Mouse (Mus musculus): ENCODE measurements at regions not wholly inside any gene's neighbourhood (a gene's known extent, or its start where the extent isn't known, plus 50 kb on each side); places are given as distances from the start of the nearest gene placed in this dataset.

GRCm38 (mm10) chr5:126714672-126715071, 526.9 kb upstream of the Tmem132c start:
- H3K27me3 ChIP-seq = no peaks in the 10 kb centered on the region
- H3K9ac ChIP-seq = no peak overlapping the region
- no peaks in the 10 kb centered on the region for H3K36me3 ChIP-seq
- H3K27ac ChIP-seq = no peak overlapping the region
- no peak overlapping the region for H3K4me3 ChIP-seq
- WGBS = 46% methylated on average over 6 of the region's 6 CpGs
- no peaks in the 10 kb centered on the region for H3K9me3 ChIP-seq
- no peaks in the 10 kb centered on the region for H3K4me1 ChIP-seq
- no peak for ATAC-seq (ENCODE audit: insufficient number of reproducible peaks, insufficient read depth, low FRiP score, low TSS enrichment)
- no peak overlapping the region for H3K4me2 ChIP-seq (replicated peaks)

- Histone ChIP-seq H3K9me3 (no peaks in the 10 kb centered on the region), H3K27me3 (no peaks in the 10 kb centered on the region), H3K4me3 (no peak overlapping the region), H3K27ac (no peak overlapping the region), H3K36me3 (no peaks in the 10 kb centered on the region), H3K4me2 (replicated peaks) (no peak overlapping the region), H3K4me1 (peaks cover 5% of the 10 kb centered on the region; the same call in 1 of the 2 replicates), H3K9ac (no peak overlapping the region)
- ATAC-seq (ENCODE audit: insufficient number of reproducible peaks, insufficient read depth, low FRiP score, low TSS enrichment) = no peak
- WGBS = 91% methylated on average over 2 of the region's 2 CpGs
These were observed 523.2 kb upstream of the Tmem132c start for GRCm38 (mm10) chr5:126718421-126718820.

- no peak overlapping the region for H3K4me2 ChIP-seq (replicated peaks)
- no peak overlapping the region for H3K9ac ChIP-seq
- H3K27me3 ChIP-seq = no peaks in the 10 kb centered on the region
- 80% methylated on average over 2 of the region's 2 CpGs for WGBS
- H3K27ac ChIP-seq = no peak overlapping the region
- H3K9me3 ChIP-seq = no peaks in the 10 kb centered on the region
- no peak for ATAC-seq (ENCODE audit: insufficient number of reproducible peaks, insufficient read depth, low FRiP score, low TSS enrichment)
- peaks cover 13% of the 10 kb centered on the region for H3K4me1 ChIP-seq
- no peaks in the 10 kb centered on the region for H3K36me3 ChIP-seq
- H3K4me3 ChIP-seq = no peak overlapping the region
These were observed 520.3 kb upstream of the Tmem132c start for GRCm38 (mm10) chr5:126721300-126721699.

- WGBS = 38% methylated on average over 10 of the region's 10 CpGs
- no peak overlapping the region for H3K4me2 ChIP-seq (replicated peaks)
- H3K9me3 ChIP-seq = no peaks in the 10 kb centered on the region
- H3K27me3 ChIP-seq = no peaks in the 10 kb centered on the region
- ATAC-seq (ENCODE audit: insufficient number of reproducible peaks, insufficient read depth, low FRiP score, low TSS enrichment) = peak; percentile 60; the same call in 1 of the 2 replicates
- no peaks in the 10 kb centered on the region for H3K36me3 ChIP-seq
- H3K4me1 ChIP-seq = peaks cover 13% of the 10 kb centered on the region
- 0 out of 2 replicates have a peak overlapping the region, but pooled peaks have one; percentile 46 for H3K27ac ChIP-seq
- H3K9ac ChIP-seq = no peak overlapping the region
- H3K4me3 ChIP-seq = no peak overlapping the region
These were observed 518.0 kb upstream of the Tmem132c start for GRCm38 (mm10) chr5:126723304-126724295.

GRCm38 (mm10) chr5:126724329-126724728, 517.3 kb upstream of the Tmem132c start:
- Histone ChIP-seq H3K9me3 (no peaks in the 10 kb centered on the region), H3K4me2 (replicated peaks) (no peak overlapping the region), H3K27ac (no peak overlapping the region), H3K27me3 (no peaks in the 10 kb centered on the region), H3K4me3 (no peak overlapping the region), H3K36me3 (no peaks in the 10 kb centered on the region), H3K9ac (no peak overlapping the region), H3K4me1 (peaks cover 13% of the 10 kb centered on the region)
- ATAC-seq (ENCODE audit: insufficient number of reproducible peaks, insufficient read depth, low FRiP score, low TSS enrichment) = no peak
- WGBS = 56% methylated on average over 9 of the region's 9 CpGs

GRCm38 (mm10) chr5:126733470-126733869, 508.1 kb upstream of the Tmem132c start:
- no peak for ATAC-seq (ENCODE audit: insufficient number of reproducible peaks, insufficient read depth, low FRiP score, low TSS enrichment)
- no peaks in the 10 kb centered on the region for H3K9me3 ChIP-seq
- H3K4me3 ChIP-seq = peak overlapping the region; percentile 20; the same call in 1 of the 2 replicates
- no peaks in the 10 kb centered on the region for H3K36me3 ChIP-seq
- H3K27me3 ChIP-seq = no peaks in the 10 kb centered on the region
- no peak overlapping the region for H3K27ac ChIP-seq
- H3K4me2 ChIP-seq (replicated peaks) = peak overlapping the region; percentile 49
- no peak overlapping the region for H3K9ac ChIP-seq
- 3% methylated on average over 8 of the region's 15 CpGs for WGBS
- 0 out of 2 replicates have a peak, but pooled peaks cover 3% of the 10 kb centered on the region for H3K4me1 ChIP-seq

GRCm38 (mm10) chr5:126735733-126736132, 505.9 kb upstream of the Tmem132c start:
- H3K27ac ChIP-seq = no peak overlapping the region
- H3K27me3 ChIP-seq = no peaks in the 10 kb centered on the region
- H3K9me3 ChIP-seq = no peaks in the 10 kb centered on the region
- no peak for ATAC-seq (ENCODE audit: insufficient number of reproducible peaks, insufficient read depth, low FRiP score, low TSS enrichment)
- no peak overlapping the region for H3K9ac ChIP-seq
- H3K4me3 ChIP-seq = no peak overlapping the region
- no peaks in the 10 kb centered on the region for H3K36me3 ChIP-seq
- 0 out of 2 replicates have a peak, but pooled peaks cover 3% of the 10 kb centered on the region for H3K4me1 ChIP-seq
- H3K4me2 ChIP-seq (replicated peaks) = no peak overlapping the region

- Histone ChIP-seq H3K27me3 (no peaks in the 10 kb centered on the region), H3K4me3 (no peak overlapping the region), H3K36me3 (no peaks in the 10 kb centered on the region), H3K27ac (no peak overlapping the region), H3K9me3 (no peaks in the 10 kb centered on the region), H3K4me2 (replicated peaks) (no peak overlapping the region), H3K9ac (no peak overlapping the region), H3K4me1 (0 out of 2 replicates have a peak, but pooled peaks cover 7% of the 10 kb centered on the region)
- WGBS = 78% methylated on average over 4 of the region's 4 CpGs
- no peak for ATAC-seq (ENCODE audit: insufficient number of reproducible peaks, insufficient read depth, low FRiP score, low TSS enrichment)
These were observed 503.9 kb upstream of the Tmem132c start for GRCm38 (mm10) chr5:126737681-126738080.

GRCm38 (mm10) chr5:126740861-126741410, 500.7 kb upstream of the Tmem132c start:
- H3K27me3 ChIP-seq = no peaks in the 10 kb centered on the region
- 0 out of 2 replicates have a peak, but pooled peaks cover 4% of the 10 kb centered on the region for H3K4me1 ChIP-seq
- no peak overlapping the region for H3K4me2 ChIP-seq (replicated peaks)
- 39% methylated on average over 10 of the region's 10 CpGs for WGBS
- H3K27ac ChIP-seq = no peak overlapping the region
- no peak overlapping the region for H3K9ac ChIP-seq
- no peak overlapping the region for H3K4me3 ChIP-seq
- no peaks in the 10 kb centered on the region for H3K9me3 ChIP-seq
- no peaks in the 10 kb centered on the region for H3K36me3 ChIP-seq
- no peak; the same call in 1 of the 2 replicates for ATAC-seq (ENCODE audit: insufficient number of reproducible peaks, insufficient read depth, low FRiP score, low TSS enrichment)

GRCm38 (mm10) chr5:126755107-126755506, 486.5 kb upstream of the Tmem132c start:
- H3K27me3 ChIP-seq = no peaks in the 10 kb centered on the region
- no peak overlapping the region for H3K4me2 ChIP-seq (replicated peaks)
- 6% methylated on average over 1 of the region's 1 CpGs for WGBS
- H3K9ac ChIP-seq = no peak overlapping the region
- no peaks in the 10 kb centered on the region for H3K4me1 ChIP-seq
- no peak for ATAC-seq (ENCODE audit: insufficient number of reproducible peaks, insufficient read depth, low FRiP score, low TSS enrichment)
- no peak overlapping the region for H3K27ac ChIP-seq
- H3K4me3 ChIP-seq = no peak overlapping the region
- H3K36me3 ChIP-seq = no peaks in the 10 kb centered on the region
- no peaks in the 10 kb centered on the region for H3K9me3 ChIP-seq

GRCm38 (mm10) chr5:126765037-126765707, 476.4 kb upstream of the Tmem132c start:
- Histone ChIP-seq H3K4me2 (replicated peaks) (no peak overlapping the region), H3K9ac (no peak overlapping the region), H3K9me3 (no peaks in the 10 kb centered on the region), H3K4me1 (no peaks in the 10 kb centered on the region), H3K4me3 (no peak overlapping the region), H3K27me3 (peaks cover 7% of the 10 kb centered on the region; the same call in 1 of the 2 replicates), H3K36me3 (no peaks in the 10 kb centered on the region), H3K27ac (no peak overlapping the region)
- 7% methylated on average over 4 of the region's 4 CpGs for whole genome bisulfite sequencing
- ATAC-seq (ENCODE audit: insufficient number of reproducible peaks, insufficient read depth, low FRiP score, low TSS enrichment) = no peak
